Mouse (Mus musculus): Measurements from ENCODE around the gene Mucl3.

GRCm38 (mm10) chr17:35653086-35653485, 9.6 kb upstream of the Mucl3 start:
- TF ChIP-seq POLR2A (IDR thresholded peaks at IDR 0.05; ENCODE audit: low read depth, low read length) (no peak), CTCF (IDR thresholded peaks at IDR 0.05; ENCODE audit: extremely low read depth, insufficient read depth, insufficient read length, insufficient replicate concordance) (no peak)
